40 mouse cellular contexts compared by ENCODE assay signal in genomic region chr6:71258562-71258961, GRCm38 (mm10). TPM values are rescaled to one million over a fixed set of nuclear protein-coding genes. Genes with fewer than 3 reads are reported as not detected.
A peak's percentile ranks its signal among the peaks of the same experiment; 100 is the strongest.
DNase-seq lines count a peak whose midpoint lies in the region; ATAC-seq lines count a peak whose summit lies in the region.
"Had no signal": no experiment of that assay in that cellular context is flagged by ENCODE, and none has a peak within 500 bp of the region (broad histone marks: within the 10 kb centered on the region; RNA-seq: fewer than 3 reads in every experiment).

No protein-coding gene starts in this region.

- H3K36me3 ChIP-seq in heart, embryonic 10.5 days: peaks cover 29% of the 10 kb centered on the region
- 0 out of 2 replicates have a peak, but pooled peaks cover 3% of the 10 kb centered on the region for H3K36me3 ChIP-seq in heart, embryonic 15.5 days
- H3K36me3 ChIP-seq: embryonic facial prominence, embryonic 13.5 days; forebrain, embryonic 10.5 days; hindbrain, embryonic 12.5 days; intestine, embryonic 15.5 days; limb, embryonic 10.5 days; limb, embryonic 15.5 days; liver, embryonic 13.5 days; neural tube, embryonic 15.5 days had no signal

- no peaks in the 10 kb centered on the region for H3K27me3 ChIP-seq in heart, embryonic 10.5 days (ENCODE audit: insufficient read depth, poor library complexity, severe bottlenecking)
- no peaks in the 10 kb centered on the region for H3K27me3 ChIP-seq in heart, embryonic 15.5 days
- H3K27me3 ChIP-seq: embryonic facial prominence, embryonic 13.5 days; hindbrain, embryonic 12.5 days; intestine, embryonic 15.5 days; limb, embryonic 15.5 days; liver, embryonic 13.5 days; neural tube, embryonic 15.5 days; Patski had no signal

- 49% methylated on average over 2 of the region's 2 CpGs for WGBS in heart, embryonic 10.5 days
- WGBS in heart, embryonic 15.5 days: 46% methylated on average over 2 of the region's 2 CpGs

- H3K9me3 ChIP-seq in heart, embryonic 10.5 days: no peaks in the 10 kb centered on the region
- no peaks in the 10 kb centered on the region for H3K9me3 ChIP-seq in heart, embryonic 15.5 days (replicated peaks)
- H3K9me3 ChIP-seq: embryonic facial prominence, embryonic 13.5 days; forebrain, embryonic 10.5 days; hindbrain, embryonic 12.5 days; intestine, embryonic 15.5 days; limb, embryonic 10.5 days; limb, embryonic 15.5 days; liver, embryonic 13.5 days; neural tube, embryonic 15.5 days had no signal

- peak; percentile 53 for DNase-seq in heart, embryonic 10.5 days (ENCODE audit: low spot score)
- no peak for DNase-seq in heart, postnatal 4 days
- DNase-seq in testis, postnatal 10 days (ENCODE audit: low spot score): peak; percentile 5
- no peak for DNase-seq in testis, postnatal 14 days (ENCODE audit: low spot score)
- no peak for DNase-seq in right cerebral cortex, adult 18-20 months
- no peak for DNase-seq in adrenal gland, adult 2 months
- DNase-seq: adrenal gland, postnatal 14 days; cerebellum, adult 18-20 months; cerebellum, postnatal 10 days; gastrocnemius, postnatal 14 days; kidney, adult 2 months; kidney, postnatal 36 days; layer of hippocampus, postnatal 36 days; liver, embryonic 13.5 days; lung, adult 2 months; lung, postnatal 10 days; midbrain, embryonic 14.5 days; retina, postnatal 1 day; right cerebral cortex, postnatal 25 days; spleen, adult 18-20 months; thymus, adult 2 months; thymus, postnatal 36 days had no signal

- no peak for ATAC-seq in heart, embryonic 15.5 days (replicated peaks; ENCODE audit: insufficient number of reproducible peaks, insufficient read depth, low FRiP score, low read depth)
- ATAC-seq: CD4-positive, CD25-positive, alpha-beta regulatory T cell, adult 4 months; forebrain, embryonic 16.5 days; hindbrain, postnatal 0 days; intestine, embryonic 15.5 days; Patski had no signal

- H3K4me3 ChIP-seq in heart, embryonic 10.5 days: 0 out of 2 replicates have a peak overlapping the region, but pooled peaks have one; percentile 64
- no peak overlapping the region; the same call in 1 of the 2 replicates for H3K4me3 ChIP-seq in heart, embryonic 15.5 days
- H3K4me3 ChIP-seq: embryonic facial prominence, embryonic 13.5 days; forebrain, embryonic 10.5 days; hindbrain, embryonic 12.5 days; intestine, embryonic 15.5 days; layer of hippocampus, adult 2 months; limb, embryonic 10.5 days; limb, embryonic 15.5 days; liver, embryonic 13.5 days; neural tube, embryonic 15.5 days had no signal

- H3K4me1 ChIP-seq in heart, embryonic 10.5 days: peaks cover 34% of the 10 kb centered on the region
- peaks cover 32% of the 10 kb centered on the region for H3K4me1 ChIP-seq in heart, embryonic 15.5 days (replicated peaks)
- H3K4me1 ChIP-seq: embryonic facial prominence, embryonic 13.5 days; hindbrain, embryonic 12.5 days; intestine, embryonic 15.5 days; limb, embryonic 15.5 days; neural tube, embryonic 15.5 days had no signal

- no peak overlapping the region for H3K27ac ChIP-seq in heart, embryonic 10.5 days
- no peak overlapping the region for H3K27ac ChIP-seq in heart, embryonic 15.5 days
- H3K27ac ChIP-seq: embryonic facial prominence, embryonic 13.5 days; forebrain, embryonic 10.5 days; hindbrain, embryonic 12.5 days; hindbrain, postnatal 0 days; intestine, embryonic 15.5 days; layer of hippocampus, adult 2 months; limb, embryonic 10.5 days; limb, embryonic 15.5 days; liver, embryonic 13.5 days; macrophage; neural tube, embryonic 15.5 days had no signal

- H3K9ac ChIP-seq in heart, embryonic 15.5 days: no peak overlapping the region
- H3K9ac ChIP-seq: embryonic facial prominence, embryonic 13.5 days; hindbrain, embryonic 12.5 days; intestine, embryonic 15.5 days; limb, embryonic 15.5 days; liver, embryonic 13.5 days; neural tube, embryonic 15.5 days had no signal

- peak overlapping the region; percentile 62 for H3K4me2 ChIP-seq in heart, embryonic 15.5 days
- H3K4me2 ChIP-seq: embryonic facial prominence, embryonic 13.5 days; hindbrain, embryonic 12.5 days; intestine, embryonic 15.5 days; limb, embryonic 15.5 days; liver, embryonic 13.5 days; neural tube, embryonic 15.5 days had no signal

RNA-seq across cellular contexts. Expression of gene Krcc1, which starts 12.9 kb away (rescaled TPM):
- 53.5 and 55.5 TPM in 2 replicates for polyA plus RNA-seq in heart, embryonic 10.5 days (2016; fragmentation: Nextera tagmentation; extraction: Ambion mirVana)
- 10 to 100 TPM; 55.9 to 61.1 TPM for total RNA-seq in heart, postnatal 4 days (2021)
- polyA plus RNA-seq in heart, embryonic 15.5 days (2015; fragmentation: Nextera tagmentation; extraction: Ambion mirVana): 54.6 and 68.2 TPM in 2 replicates
- 10 to 100 TPM; 75.5 to 82.3 TPM for total RNA-seq in adrenal gland, adult 2 months (2021)
- 3.1 and 3.2 TPM in 2 replicates for polyA plus RNA-seq in adrenal gland, adult 2 months (2012; rRNA removed)

RNA-seq across cellular contexts. Expression of gene Fabp1, which starts 58.9 kb away (rescaled TPM):
- 1.9 TPM in 1 of 2 replicates, not detected in the other for polyA plus RNA-seq in heart, embryonic 10.5 days (2016; fragmentation: Nextera tagmentation; extraction: Ambion mirVana)
- not detected for total RNA-seq in heart, postnatal 4 days (2021)
- polyA plus RNA-seq in heart, embryonic 15.5 days (2015; fragmentation: Nextera tagmentation; extraction: Ambion mirVana): 0.42 and 2.9 TPM in 2 replicates
- total RNA-seq in adrenal gland, adult 2 months (2021): 10 to 100 TPM in 1 of 2 experiments, not detected in 1; 15.4 TPM
- not detected in 2 replicates for polyA plus RNA-seq in adrenal gland, adult 2 months (2012; rRNA removed)
- total RNA-seq: common myeloid progenitor, adult 5-6 weeks; gastrocnemius, postnatal 14 days; hindbrain, postnatal 0 days; layer of hippocampus, adult 2 months; layer of hippocampus, postnatal 36 days; left cerebral cortex, postnatal 10 days; monocyte, adult 5-6 weeks had no signal
- polyA plus RNA-seq: brain, embryonic 14.5 days; CD4-positive, CD25-positive, alpha-beta regulatory T cell, adult 4 months; embryonic facial prominence, embryonic 13.5 days; forebrain, embryonic 10.5 days; forebrain, embryonic 16.5 days; hindbrain, embryonic 12.5 days; hindbrain, postnatal 0 days; limb, embryonic 10.5 days; macrophage; midbrain, embryonic 14.5 days; neural tube, embryonic 15.5 days; Patski had no signal

Comparison
In these comparisons a context has a peak if more than half of its experiments do, and no peak if none do; other contexts are left out.
1. DNase-seq: peak in heart, embryonic 10.5 days (single experiment) and testis, postnatal 10 days (single experiment); none in heart, postnatal 4 days (single experiment), testis, postnatal 14 days (single experiment), right cerebral cortex, adult 18-20 months (single experiment) and adrenal gland, adult 2 months (single experiment).
2. RNA of gene Krcc1, which starts 12.9 kb away (polyA plus RNA-seq): 54.6 to 68.2 TPM in heart, embryonic 15.5 days and 53.5 to 55.5 TPM in heart, embryonic 10.5 days; 3.1 to 3.2 TPM in adrenal gland, adult 2 months; every median in the first group is over 10 times any median in the second.